Mouse (Mus musculus) myocyte (in vitro differentiated cells): ENCODE results near the gene D5Ertd579e. TPM values are rescaled to one million over a fixed set of nuclear protein-coding genes. Genes with fewer than 3 reads are reported as not detected.

Source experiments
- H3K27me3 ChIP-seq: one replicate; pipeline ENCODE4 v1.6.1; 2011; ENCODE audit not compliant: control insufficient read depth, insufficient read depth, insufficient read length
- H3K36me3 ChIP-seq: one replicate; pipeline ENCODE4 v1.6.1; 2011; ENCODE audit not compliant: control insufficient read depth, insufficient read depth
- H3K4me2 ChIP-seq: one replicate; pipeline ENCODE4 v1.6.1; 2011; ENCODE audit warnings: low read depth, control low read depth
- H3K4me3 ChIP-seq: one replicate; pipeline ENCODE4 v1.5.1; 2011; ENCODE audit warnings: mild to moderate bottlenecking, control low read depth, moderate library complexity
- H3K79me2 ChIP-seq: one replicate; pipeline ENCODE4 v1.6.1; 2011; ENCODE audit not compliant: control insufficient read depth, insufficient read depth
- H3ac ChIP-seq: one replicate; pipeline ENCODE4 v1.6.1; 2011; ENCODE audit not compliant: control insufficient read depth, insufficient read length
- CEBPB ChIP-seq: IDR thresholded peaks from 2 replicates; pipeline ENCODE4 v1.6.1; 2011; ENCODE audit warnings: mild to moderate bottlenecking, moderate library complexity; ENCODE audit not compliant: poor library complexity, insufficient read depth, severe bottlenecking
- E2F4 ChIP-seq: IDR thresholded peaks from one replicate; pipeline ENCODE4 v1.6.1; 2011; ENCODE audit warnings: mild to moderate bottlenecking, control low read depth, moderate library complexity; ENCODE audit not compliant: insufficient read depth
- MAX ChIP-seq: IDR thresholded peaks from one replicate; pipeline ENCODE4 v1.6.1; 2011; ENCODE audit warnings: low read depth, mild to moderate bottlenecking, control low read depth
- MYOD1 ChIP-seq, 3 experiments: IDR thresholded peaks; one replicate each; pipeline ENCODE4 v1.6.1; 2011; ENCODE audit warnings: control low read depth in 2 of 3, low read depth in 2 of 3, mild to moderate bottlenecking in 2 of 3, moderate library complexity in 1 of 3; ENCODE audit not compliant: insufficient read length in 2 of 3, control insufficient read depth in 1 of 3
- MYOG ChIP-seq, 3 experiments: IDR thresholded peaks; one replicate each; pipeline ENCODE4 v1.6.1; 2011; ENCODE audit warnings: control low read depth in 2 of 3, low read depth in 2 of 3, mild to moderate bottlenecking in 2 of 3; ENCODE audit not compliant: insufficient read length in 2 of 3, control insufficient read depth in 1 of 3, insufficient read depth in 1 of 3
- POLR2A ChIP-seq: IDR thresholded peaks from one replicate; pipeline ENCODE4 v1.6.1; 2011; ENCODE audit warnings: low read depth, mild to moderate bottlenecking, control low read depth, moderate library complexity; ENCODE audit not compliant: insufficient read length
- POLR2AphosphoS2 ChIP-seq: IDR thresholded peaks from one replicate; pipeline ENCODE4 v1.6.1; 2011; ENCODE audit warnings: low read depth, control low read depth; ENCODE audit not compliant: insufficient read length
- REST ChIP-seq: IDR thresholded peaks from one replicate; pipeline ENCODE4 v1.6.1; 2011; ENCODE audit warnings: mild to moderate bottlenecking, control low read depth, moderate library complexity; ENCODE audit not compliant: insufficient read depth, insufficient read length
- SRF ChIP-seq: IDR thresholded peaks from one replicate; pipeline ENCODE4 v1.6.1; 2011; ENCODE audit warnings: low read depth; ENCODE audit not compliant: control insufficient read depth, insufficient read length
- TCF12 ChIP-seq: IDR thresholded peaks from one replicate; pipeline ENCODE4 v1.6.1; 2011; ENCODE audit warnings: mild to moderate bottlenecking, control low read depth; ENCODE audit not compliant: poor library complexity, insufficient read depth, severe bottlenecking
- TCF3 ChIP-seq: IDR thresholded peaks from one replicate; pipeline ENCODE4 v1.6.1; 2011; ENCODE audit warnings: low read depth, control low read depth; ENCODE audit not compliant: insufficient read length
- USF1 ChIP-seq: IDR thresholded peaks from one replicate; pipeline ENCODE4 v1.6.1; 2011; ENCODE audit warnings: low read depth, mild to moderate bottlenecking, control low read depth, moderate library complexity
- polyA plus RNA-seq: library from polyadenylated mRNA; unstranded; fragments of >200 nt; fragmentation: generic; extraction: Trizol; gene quantifications from one replicate; pipeline ENCODE4 v1.2.1, GENCODE M21; 2012; ENCODE audit warnings: missing spikeins

D5Ertd579e gene
- polyA plus RNA-seq, 1 experiment: 12.3 TPM

DNA sequence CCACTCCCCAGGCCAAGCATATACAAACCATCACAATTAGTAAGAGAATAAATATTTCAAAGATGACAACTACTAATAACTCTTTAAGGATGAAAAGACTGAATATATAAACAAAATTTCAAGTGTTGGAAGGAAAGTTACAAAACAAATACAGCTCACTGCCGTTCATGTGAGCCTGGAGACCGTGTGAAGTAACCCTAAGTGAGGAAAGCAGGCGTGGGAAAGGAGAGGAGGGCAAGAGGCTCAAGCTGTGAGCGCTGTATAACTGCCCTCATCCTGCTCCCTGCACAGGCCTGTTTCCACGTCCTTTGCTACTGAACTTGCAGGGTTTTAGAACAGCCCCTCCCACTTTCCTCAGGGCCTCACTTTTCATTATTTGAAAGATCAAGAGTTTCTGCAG, 70.2 kb downstream of the D5Ertd579e start:
- Histone ChIP-seq H3K4me3 (no peak overlapping the region), H3ac (no peak overlapping the region), H3K27me3 (no peaks in the 10 kb centered on the region), H3K79me2 (peaks cover 33% of the 10 kb centered on the region), H3K36me3 (peaks cover 5% of the 10 kb centered on the region), H3K4me2 (no peak overlapping the region)
- TF ChIP-seq TCF3 (no peak), POLR2AphosphoS2 (no peak), POLR2A (no peak)

DNA sequence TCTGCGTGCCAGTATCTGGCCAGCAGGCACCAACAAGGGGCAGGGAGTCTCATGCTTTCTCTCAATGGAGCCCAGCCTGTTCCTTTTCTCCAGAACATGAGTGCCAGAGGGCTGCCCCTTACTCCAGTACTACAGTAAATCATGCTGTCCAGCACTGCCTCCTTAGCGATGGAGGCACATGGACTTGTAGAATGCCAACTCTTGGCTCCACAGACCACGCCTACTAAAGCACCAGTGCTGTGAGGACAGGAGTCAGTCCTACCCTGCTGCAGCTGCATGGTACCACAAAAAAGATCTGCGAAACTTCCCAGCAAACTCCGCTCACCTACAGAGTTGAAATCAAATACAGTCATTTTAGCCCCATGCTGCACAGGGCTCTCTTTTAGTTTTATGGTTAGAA, 72.2 kb downstream of the D5Ertd579e start:
- H3K79me2 ChIP-seq: peaks cover 42% of the 10 kb centered on the region
- no peak overlapping the region for H3ac ChIP-seq
- no peaks in the 10 kb centered on the region for H3K27me3 ChIP-seq
- no peak overlapping the region for H3K4me2 ChIP-seq
- peaks cover 8% of the 10 kb centered on the region for H3K36me3 ChIP-seq
- TF ChIP-seq TCF3: no peak
- TF ChIP-seq SRF: no peak
- no peak for TF ChIP-seq TCF12
- TF ChIP-seq MYOD1 (IDR thresholded peaks at IDR 0.05; ENCODE audit: control insufficient read depth in 1 of 3, insufficient read length in 2 of 3, low read depth in 2 of 3): no peak
- no peak for TF ChIP-seq MAX
- TF ChIP-seq POLR2A: no peak
- TF ChIP-seq MYOG (IDR thresholded peaks at IDR 0.05; ENCODE audit: control insufficient read depth in 1 of 3, insufficient read depth in 1 of 3, insufficient read length in 2 of 3, low read depth in 2 of 3): no peak
- TF ChIP-seq POLR2AphosphoS2: no peak
- no peak for TF ChIP-seq E2F4
- H3K4me3 ChIP-seq: no peak overlapping the region

DNA sequence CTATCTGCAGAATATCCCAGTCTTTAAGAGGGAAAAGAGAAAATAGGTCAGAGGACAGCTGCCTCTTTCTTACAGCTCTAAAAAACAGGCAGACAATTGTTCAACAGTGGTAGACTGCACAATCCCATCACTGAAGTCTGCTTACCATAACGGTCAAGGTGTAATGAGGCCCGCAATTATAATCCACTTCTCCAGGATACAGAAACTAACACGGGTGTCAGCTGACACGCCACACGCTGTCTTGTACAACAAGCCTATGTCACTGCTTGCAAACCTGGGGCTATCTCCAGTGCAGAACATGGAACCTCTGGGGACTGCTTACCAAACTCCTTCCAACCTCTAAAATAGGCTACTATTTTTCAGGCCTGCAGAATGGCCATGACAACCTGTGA, 74.8 kb downstream of the D5Ertd579e start:
- Histone ChIP-seq H3K79me2 (peaks cover 42% of the 10 kb centered on the region), H3K4me2 (peak overlapping the region; percentile 66), H3K36me3 (peaks cover 27% of the 10 kb centered on the region), H3K27me3 (no peaks in the 10 kb centered on the region), H3ac (no peak overlapping the region), H3K4me3 (no peak overlapping the region)
- TF ChIP-seq TCF3 (no peak), CEBPB (no peak), MAX (no peak), POLR2AphosphoS2 (no peak), USF1 (no peak), MYOG (IDR thresholded peaks at IDR 0.05; ENCODE audit: control insufficient read depth in 1 of 3, insufficient read depth in 1 of 3, insufficient read length in 2 of 3, low read depth in 2 of 3) (no peak), SRF (no peak), TCF12 (no peak), MYOD1 (IDR thresholded peaks at IDR 0.05; ENCODE audit: control insufficient read depth in 1 of 3, insufficient read length in 2 of 3, low read depth in 2 of 3) (no peak), POLR2A (no peak), E2F4 (no peak)

DNA sequence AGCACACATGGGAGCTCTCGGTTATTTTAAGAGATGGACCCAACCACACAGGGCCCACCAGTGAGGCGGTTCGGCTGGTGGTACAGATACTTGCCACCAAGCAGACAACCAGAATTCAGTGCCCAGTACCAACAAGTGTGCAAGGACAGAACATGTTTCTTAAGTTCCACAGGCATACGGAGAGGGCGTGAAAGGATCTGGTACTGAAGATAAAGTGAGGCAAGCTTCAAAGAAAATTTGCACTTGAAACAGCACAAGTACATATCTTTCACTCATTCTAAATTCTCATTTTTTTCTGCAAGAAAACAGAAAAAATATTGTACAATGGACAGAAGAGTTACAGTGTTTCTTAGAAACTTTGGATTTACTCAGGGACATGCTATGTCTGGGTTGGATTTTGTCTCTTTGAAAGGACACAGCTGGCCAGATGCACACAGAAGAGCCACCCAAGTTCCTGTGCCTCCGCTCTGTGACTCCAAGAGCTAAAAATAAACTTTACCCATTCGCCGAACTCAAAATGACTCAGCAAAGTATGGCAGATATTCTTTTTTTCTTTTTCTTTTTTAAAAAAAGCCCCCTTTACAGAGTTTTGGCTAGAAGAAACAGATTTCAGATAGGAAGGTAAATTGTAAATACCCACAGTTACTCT, 75.3 kb downstream of the D5Ertd579e start:
- H3K4me2 ChIP-seq: peak overlapping the region; percentile 66
- no peak for TF ChIP-seq MAX
- no peak for TF ChIP-seq USF1
- TF ChIP-seq REST: no peak
- TF ChIP-seq MYOG (IDR thresholded peaks at IDR 0.05; ENCODE audit: control insufficient read depth in 1 of 3, insufficient read depth in 1 of 3, insufficient read length in 2 of 3, low read depth in 2 of 3): no peak
- TF ChIP-seq POLR2A: no peak
- no peak for TF ChIP-seq CEBPB
- TF ChIP-seq E2F4: no peak
- TF ChIP-seq POLR2AphosphoS2: no peak
- no peak for TF ChIP-seq TCF3
- TF ChIP-seq TCF12: no peak
- no peak for TF ChIP-seq SRF
- no peak for TF ChIP-seq MYOD1 (IDR thresholded peaks at IDR 0.05; ENCODE audit: control insufficient read depth in 1 of 3, insufficient read length in 2 of 3, low read depth in 2 of 3)
- H3K79me2 ChIP-seq: peaks cover 37% of the 10 kb centered on the region
- peaks cover 33% of the 10 kb centered on the region for H3K36me3 ChIP-seq
- no peaks in the 10 kb centered on the region for H3K27me3 ChIP-seq
- no peak overlapping the region for H3ac ChIP-seq
- H3K4me3 ChIP-seq: no peak overlapping the region

DNA sequence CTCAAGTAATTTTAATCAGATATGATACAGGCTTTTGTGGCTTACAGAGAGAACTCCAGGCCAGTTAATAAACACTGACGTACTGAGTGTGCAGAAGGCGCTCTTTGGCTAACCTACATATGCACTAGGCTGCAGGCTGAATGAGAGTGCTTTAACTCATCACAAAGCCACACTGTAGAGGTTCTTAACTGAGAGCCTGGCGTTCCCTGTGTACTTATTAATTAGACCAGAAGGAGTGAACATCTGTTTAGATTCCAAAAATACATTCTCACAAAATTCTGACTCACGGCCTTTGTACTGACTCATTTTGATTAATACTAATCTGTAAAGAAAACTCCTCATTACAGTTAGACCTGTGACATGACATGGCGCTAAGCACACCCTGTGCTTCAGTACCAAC, 76.9 kb downstream of the D5Ertd579e start:
- no peaks in the 10 kb centered on the region for H3K27me3 ChIP-seq
- TF ChIP-seq MYOD1 (IDR thresholded peaks at IDR 0.05; ENCODE audit: control insufficient read depth in 1 of 3, insufficient read length in 2 of 3, low read depth in 2 of 3): no peak
- no peak for TF ChIP-seq TCF3
- no peak for TF ChIP-seq MYOG (IDR thresholded peaks at IDR 0.05; ENCODE audit: control insufficient read depth in 1 of 3, insufficient read depth in 1 of 3, insufficient read length in 2 of 3, low read depth in 2 of 3)
- no peak for TF ChIP-seq POLR2AphosphoS2
- TF ChIP-seq TCF12: no peak
- H3K4me3 ChIP-seq: no peak overlapping the region
- peaks cover 23% of the 10 kb centered on the region for H3K79me2 ChIP-seq
- peaks cover 49% of the 10 kb centered on the region for H3K36me3 ChIP-seq
- H3ac ChIP-seq: no peak overlapping the region
- no peak overlapping the region for H3K4me2 ChIP-seq
